Mouse (Mus musculus) kidney, adult 9 months (tissue): ENCODE results near the gene Tm6sf2.
"Not testable (repeated sequence)": the region's sequence is repeated elsewhere in the genome, so short reads cannot be mapped to it uniquely, and the experiment has no call there.

ENCODE experiments used
- DNase-seq: peaks from one replicate; pipeline ENCODE4 v3.0.0; 2022

Tm6sf2 gene

DNA sequence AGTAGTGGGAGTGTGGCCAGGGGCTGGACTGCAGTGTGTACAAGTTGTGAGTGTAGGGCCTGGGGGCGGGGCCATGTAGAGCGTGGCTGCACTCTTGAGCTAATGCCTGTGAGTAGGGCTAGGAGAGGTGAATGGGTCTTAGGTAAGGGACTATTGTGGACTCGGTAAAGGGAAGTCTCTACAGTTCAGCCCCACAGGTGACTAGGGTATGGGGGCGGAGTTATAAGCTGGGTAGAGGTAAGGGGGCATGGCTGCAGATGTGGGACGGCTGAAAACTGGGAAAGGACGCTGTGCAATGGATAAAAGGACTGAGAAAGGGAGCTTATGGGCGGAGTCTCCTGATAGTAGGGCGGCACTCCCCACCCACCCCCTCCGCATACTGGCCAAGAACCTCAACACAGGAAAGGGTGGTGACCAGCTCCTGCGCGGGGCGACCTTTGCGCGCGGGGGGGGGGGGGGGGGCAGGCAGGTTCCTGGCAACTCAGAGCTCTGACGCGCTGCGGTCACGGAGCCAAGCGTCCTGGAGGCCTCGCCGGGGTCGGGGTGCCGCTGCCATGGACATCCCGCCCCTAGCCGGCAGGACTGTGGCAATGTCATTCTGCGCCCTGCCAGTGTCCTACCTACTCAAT is at the start of gene Tm6sf2:
Gene Tm6sf2 (plus strand): TSS at position 484 of the 629 bp plus-strand sequence.
- peak; percentile 77 for DNase-seq

DNA sequence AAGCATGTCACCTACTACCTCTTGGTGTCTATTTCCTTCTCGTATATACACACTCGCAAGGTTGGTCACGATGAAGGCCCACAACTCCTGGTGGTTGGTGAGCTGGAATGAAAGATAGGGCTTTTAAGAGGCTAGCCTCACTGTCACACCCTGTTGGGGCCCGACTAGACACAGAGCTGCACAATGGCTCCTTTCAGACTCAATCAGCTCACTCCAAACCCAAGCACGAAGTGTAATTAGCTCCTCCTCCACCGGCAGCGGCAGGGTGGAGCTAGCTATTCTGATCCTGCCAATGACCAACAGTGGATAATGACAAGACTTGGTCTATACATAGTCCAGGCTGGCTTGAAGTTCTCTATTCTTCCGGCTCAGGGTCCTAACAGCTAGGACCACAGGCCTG is 49.1 kb upstream of the Tm6sf2 start:
- no peak for DNase-seq

DNA sequence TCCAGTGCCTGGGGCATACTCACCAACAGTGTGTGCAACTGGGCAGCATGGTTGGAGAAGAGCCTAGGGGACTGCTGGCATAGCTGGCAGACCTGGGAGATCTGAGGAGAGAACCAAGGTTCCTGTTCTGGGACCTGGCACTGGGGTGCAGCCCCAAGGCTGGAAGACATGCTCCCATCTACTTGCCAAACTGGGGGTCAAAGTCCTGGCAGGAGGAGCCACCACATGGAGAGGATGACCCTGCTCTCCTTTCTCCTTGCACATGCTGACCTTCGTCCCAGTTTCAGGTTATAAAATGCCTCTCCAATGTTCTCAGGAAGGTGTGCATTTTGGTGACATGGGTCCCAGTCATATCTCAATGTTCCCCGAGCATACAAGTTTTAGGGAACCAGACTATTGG is 46.6 kb upstream of the Tm6sf2 start:
- peak; percentile 90 for DNase-seq

GRCm38 (mm10) chr8:70030255-70030654 is 42.5 kb upstream of the Tm6sf2 start:
- DNase-seq = no peak

DNA sequence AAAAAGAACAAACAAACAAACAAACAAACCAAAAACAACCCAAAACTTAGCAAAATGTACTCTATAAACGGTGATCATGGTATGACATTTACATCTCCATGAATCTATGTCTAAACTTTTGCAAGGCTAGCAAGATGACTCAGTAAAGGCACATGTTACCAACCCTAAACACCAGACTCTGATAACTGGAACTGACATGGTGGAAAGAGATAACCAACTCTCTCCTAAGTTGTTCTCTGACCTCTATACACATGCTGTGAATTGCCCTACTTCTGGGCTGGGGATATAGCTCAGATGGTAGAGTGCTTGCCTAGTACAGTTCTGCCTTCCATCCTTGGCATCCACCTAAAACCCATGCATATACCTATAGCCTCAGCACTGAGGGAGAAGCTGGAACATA is 34.7 kb upstream of the Tm6sf2 start:
- no peak for DNase-seq

- DNase-seq = peak; percentile 37
These were observed 30.7 kb upstream of the Tm6sf2 start for GRCm38 (mm10) chr8:70041885-70042546.

DNA sequence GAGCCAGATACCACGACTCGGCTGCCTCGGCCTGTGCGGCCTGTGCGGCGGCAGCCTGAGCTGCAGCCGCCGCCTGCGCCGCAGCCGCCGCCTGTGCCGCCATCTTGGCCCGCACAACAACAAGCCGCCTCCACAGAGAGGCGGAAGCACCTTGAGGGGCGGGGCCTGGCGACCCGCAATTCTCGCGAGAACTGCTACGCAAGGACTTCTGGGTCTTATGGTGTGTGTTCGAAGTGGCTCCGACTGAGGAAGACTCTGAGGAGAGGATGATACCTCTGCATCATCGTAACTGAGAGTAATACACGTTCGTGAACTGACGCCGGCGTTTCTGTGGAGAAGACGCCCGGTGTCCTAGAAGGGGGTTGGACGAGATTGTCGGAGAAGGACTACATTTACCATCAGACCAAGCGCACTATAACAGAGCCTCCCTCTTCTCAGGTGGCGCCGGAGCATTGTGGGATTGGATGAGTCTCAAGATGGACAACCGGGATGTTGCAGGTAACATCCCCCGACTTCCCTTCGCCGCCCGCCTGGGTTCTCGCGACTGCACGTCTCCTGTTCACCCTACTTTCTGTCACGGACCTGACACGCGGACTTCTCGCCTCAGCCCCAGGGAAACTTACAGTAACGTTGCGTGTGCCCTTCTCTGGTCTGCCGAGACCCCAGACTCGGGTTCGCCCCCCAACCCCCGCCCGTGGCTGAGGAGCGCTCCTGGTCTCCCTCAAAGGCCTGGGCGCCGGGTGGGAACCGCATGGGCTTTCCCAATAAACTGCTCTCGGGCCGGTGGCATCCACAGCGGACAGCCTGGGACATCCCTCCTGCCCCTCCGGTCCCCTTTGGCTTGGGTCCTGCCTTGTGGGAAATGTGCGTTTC is 29.9 kb upstream of the Tm6sf2 start, which contains the start of the genes Mau2 and Sugp1:
Gene Mau2 (minus strand): TSS at position 152 of the 873 bp plus-strand sequence.
Gene Sugp1 (plus strand): TSS at position 231 of the 873 bp plus-strand sequence.
- DNase-seq = peak; percentile 97

DNA sequence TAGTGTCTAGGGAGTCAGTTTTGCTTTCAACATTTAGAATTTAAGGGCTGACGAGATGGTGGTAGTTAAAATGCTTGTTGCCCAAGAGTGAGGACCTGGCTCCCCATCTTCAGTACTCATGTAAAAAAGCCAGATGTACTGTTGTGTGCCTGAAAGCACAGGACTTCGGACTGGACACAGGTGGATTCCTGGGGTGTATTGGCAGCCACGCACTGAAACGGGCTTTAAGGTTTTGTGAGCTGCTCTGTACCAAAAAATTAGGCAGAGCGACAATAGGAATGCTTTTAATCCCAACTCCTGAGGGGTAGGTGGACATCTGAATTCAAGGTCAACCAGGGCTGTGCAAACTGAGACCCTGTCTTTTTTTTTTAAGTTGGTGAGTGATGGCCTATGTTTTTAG is 28.7 kb upstream of the Tm6sf2 start:
- peak; percentile 56 for DNase-seq

DNA sequence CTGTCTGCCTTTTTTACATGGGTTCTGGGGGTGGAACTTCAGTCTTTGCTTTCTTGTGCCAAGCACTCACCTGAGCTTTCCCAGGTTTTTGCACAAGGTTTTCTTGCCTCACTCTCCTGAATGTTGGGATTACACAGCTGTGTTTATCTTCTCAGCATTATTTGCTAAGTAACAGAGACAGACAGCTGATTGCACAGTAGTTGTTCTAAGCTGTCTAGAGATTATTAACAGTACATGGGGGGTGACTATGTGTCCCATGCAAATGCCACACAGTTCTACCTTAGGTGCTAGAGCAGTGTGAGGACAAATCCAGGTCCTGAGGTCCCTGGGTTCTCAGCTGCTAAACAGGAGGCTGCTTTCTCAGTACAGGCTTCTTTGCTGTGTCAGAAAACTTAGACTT is 23.1 kb upstream of the Tm6sf2 start:
- DNase-seq = no peak

- DNase-seq = not testable (repeated sequence)
These were observed 22.3 kb upstream of the Tm6sf2 start for GRCm38 (mm10) chr8:70050434-70050833.

DNA sequence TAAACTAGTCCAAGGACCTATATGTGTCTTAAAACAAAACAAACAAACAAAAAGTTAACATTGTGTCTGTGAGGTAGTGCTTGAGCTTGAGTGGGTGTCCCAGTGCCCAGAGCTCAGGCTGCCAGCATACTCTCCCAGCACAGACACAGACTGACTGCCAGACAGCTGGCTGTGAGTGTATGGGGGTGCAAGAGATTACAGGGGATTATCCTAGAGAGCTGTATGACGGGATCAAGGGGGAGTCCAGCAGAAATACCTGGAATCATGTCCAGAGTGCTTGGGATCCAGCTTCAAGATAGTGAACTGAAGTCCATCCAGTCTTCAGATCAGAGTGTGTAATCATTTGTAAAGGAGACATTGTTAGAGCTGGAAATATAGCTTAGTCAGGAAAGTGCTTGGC is 15.0 kb upstream of the Tm6sf2 start:
- DNase-seq = no peak

GRCm38 (mm10) chr8:70071836-70072440 is 786 bp upstream of the Tm6sf2 start:
- peak; percentile 54 for DNase-seq

GRCm38 (mm10) chr8:70073120-70073519 is 396 bp downstream of the Tm6sf2 start:
- peak; percentile 12 for DNase-seq

DNA sequence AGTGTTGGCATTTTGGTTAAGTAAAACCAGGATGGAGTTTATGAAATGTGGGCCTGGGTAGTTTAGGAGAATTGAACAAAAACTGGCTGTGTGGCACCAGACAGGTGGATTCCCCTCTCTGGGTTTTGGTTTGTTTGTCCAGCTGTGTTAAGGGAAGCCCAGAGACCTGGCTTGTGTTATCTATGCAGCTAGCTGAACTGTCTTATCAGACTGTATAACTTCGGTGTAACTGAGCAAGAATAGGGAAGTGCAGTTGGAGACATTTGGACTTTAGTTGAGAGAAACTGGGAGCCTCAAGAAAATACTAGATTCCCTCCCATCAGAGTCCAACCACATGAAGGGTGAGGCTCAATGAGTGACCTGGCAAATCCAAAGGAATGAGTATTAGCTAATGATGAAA is 958 bp downstream of the Tm6sf2 start:
- DNase-seq = no peak

DNA sequence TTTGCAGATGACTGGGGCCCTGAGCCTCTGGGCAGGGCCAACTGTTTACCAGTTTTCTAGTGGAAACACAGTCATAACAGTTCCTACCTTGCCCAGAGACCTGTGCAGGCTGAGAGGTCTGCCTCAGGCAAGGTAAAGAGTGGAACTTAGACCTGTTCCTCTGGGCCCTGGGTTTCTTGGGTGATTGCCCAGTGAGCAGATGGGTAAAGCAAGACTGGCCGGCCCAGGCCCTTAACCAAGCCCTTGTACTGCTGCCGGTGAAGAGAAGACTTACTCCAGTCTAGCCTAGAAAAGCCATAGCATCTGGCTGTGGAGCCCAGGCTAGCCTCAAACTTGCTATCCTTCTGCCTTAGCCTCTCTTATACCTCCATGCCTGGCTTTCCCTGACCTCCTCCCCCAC is 9.3 kb downstream of the Tm6sf2 start:
- no peak for DNase-seq

DNA sequence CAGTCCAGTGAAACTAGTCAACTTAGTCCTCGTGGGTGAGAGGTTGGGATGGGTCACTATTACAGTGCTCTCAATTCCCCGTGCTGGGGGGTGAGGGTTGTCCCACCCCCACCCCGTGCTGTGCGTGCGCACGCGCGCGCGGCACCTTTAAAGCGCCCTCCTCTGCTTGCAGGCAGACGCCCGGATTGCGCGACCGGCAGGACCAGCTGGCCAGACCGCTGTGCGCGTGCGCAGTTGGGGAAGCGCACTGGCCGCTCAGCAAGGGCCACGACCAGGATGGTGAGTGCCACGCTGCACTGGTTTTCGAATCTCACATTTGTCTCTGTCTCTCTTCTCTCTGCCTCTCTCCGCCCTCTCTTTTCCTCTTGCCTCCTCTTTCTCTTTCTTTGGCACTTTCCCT is 10.6 kb downstream of the Tm6sf2 start, which contains the start of gene Hapln4:
Gene Hapln4 (plus strand): TSS at position 173 of the 400 bp plus-strand sequence.
- peak; percentile 40 for DNase-seq

DNA sequence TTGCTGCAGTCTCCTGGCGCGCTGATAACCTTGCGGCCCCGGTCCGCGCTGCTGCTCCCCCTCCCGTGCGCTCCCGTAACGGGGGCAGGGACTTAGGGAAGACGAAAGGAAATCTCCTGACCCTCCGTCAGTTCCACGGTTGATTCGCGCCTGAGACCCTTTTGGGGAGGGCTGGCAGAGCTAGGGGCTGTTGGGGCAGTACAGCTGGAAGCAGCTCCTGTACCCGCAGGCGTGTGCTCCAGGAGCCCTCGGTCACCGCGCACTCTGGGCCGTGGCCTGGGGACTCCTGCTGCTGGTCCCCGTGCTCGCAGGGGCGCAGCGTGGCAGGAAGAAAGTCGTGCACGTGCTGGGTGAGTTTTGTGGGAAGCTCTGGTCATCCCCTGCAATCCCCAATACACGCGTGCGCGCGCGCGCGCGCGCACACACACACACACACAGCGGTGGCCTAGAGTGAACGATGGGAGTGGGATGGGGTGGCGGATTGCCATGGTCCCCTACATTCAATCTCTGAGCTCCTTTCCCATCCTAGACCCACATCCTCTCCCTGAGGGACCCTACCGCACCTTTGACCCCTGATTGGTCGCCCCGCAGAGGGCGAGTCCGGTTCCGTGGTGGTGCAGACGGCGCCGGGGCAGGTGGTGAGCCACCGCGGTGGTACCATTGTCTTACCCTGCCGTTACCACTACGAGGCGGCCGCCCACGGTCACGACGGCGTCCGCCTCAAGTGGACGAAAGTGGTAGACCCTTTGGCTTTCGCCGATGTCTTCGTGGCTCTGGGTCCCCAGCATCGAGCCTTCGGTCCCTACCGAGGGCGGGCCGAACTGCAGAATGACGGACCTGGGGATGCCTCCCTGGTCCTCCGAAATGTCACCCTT is 11.7 kb downstream of the Tm6sf2 start:
- DNase-seq = no peak

GRCm38 (mm10) chr8:70086151-70086550 is 13.4 kb downstream of the Tm6sf2 start:
- no peak for DNase-seq

- no peak for DNase-seq
These were observed 14.5 kb downstream of the Tm6sf2 start for GRCm38 (mm10) chr8:70087237-70087636.

DNA sequence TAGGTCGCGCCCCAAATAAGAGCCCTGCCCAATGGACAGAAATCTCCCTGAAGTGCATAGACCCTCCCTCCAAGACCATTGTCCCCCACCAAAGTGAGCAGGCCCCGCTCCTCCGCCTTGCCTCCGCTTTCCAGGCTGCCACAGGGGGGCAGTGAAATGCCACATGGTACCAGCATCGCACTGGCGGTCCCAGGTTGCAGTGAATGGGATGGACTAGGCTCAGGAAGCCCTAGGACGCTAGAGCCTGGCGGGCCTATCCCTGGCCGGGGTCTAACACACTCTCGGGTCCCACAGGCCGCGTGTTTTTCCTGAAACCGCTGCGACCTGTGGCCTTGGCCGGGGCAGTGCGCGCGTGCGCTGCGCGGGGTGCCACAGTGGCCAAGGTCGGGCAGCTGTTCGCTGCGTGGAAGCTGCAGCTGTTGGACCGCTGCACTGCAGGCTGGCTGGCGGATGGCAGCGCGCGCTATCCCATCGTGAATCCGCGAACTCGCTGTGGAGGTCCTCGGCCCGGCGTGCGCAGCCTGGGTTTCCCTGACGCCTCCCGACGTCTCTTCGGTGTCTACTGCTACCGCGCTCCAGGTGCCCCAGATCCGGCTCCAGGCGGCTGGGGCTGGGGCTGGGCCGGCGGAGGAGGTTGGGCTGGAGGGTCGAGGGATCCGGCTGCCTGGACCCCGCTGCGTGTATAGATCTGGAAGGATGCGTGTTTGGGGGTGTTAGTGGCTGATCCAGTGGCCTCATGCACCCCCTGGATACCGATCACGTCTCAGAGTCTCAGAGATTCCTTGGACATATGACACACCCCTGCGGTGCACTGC is 15.3 kb downstream of the Tm6sf2 start:
- peak; percentile 23 for DNase-seq
